Mouse (Mus musculus) neural tube, postnatal 0 days (tissue): ENCODE results near the gene Mrps22. TPM values are rescaled to one million over a fixed set of nuclear protein-coding genes. Genes with fewer than 3 reads are reported as not detected.

ENCODE experiments used
- polyA plus RNA-seq: library from polyadenylated mRNA; unstranded; fragments of >200 nt; fragmentation: Nextera tagmentation; extraction: Ambion mirVana; gene quantifications from 2 replicates; pipeline ENCODE4 v1.2.1, GENCODE M21; 2015

The Mrps22 gene
- 51.2 and 54.5 TPM in 2 replicates for polyA plus RNA-seq

GRCm38 (mm10) chr9:98601156-98601836 lies at the start of gene Mrps22:
Mrps22 (minus strand) TSS chr9:98601660.

GRCm38 (mm10) chr9:98563137-98564126 lies 38.0 kb downstream of the Mrps22 start, which contains the start of gene Copb2:
Copb2 (plus strand) TSS chr9:98563721.

Other genes with a start within 250 kb of the Mrps22 start
- 60.4 and 64.8 TPM in 2 replicates for gene Rbp1, start 178.7 kb downstream of the Mrps22 start, polyA plus RNA-seq
- 2.7 and 3.3 TPM in 2 replicates for gene Rbp2, start 115.5 kb downstream of the Mrps22 start, polyA plus RNA-seq
- 90.3 and 93.2 TPM in 2 replicates for gene Copb2, start 37.9 kb downstream of the Mrps22 start, polyA plus RNA-seq
- 0.27 and 0.35 TPM in 2 replicates for gene Prr23a1, start 240.8 kb upstream of the Mrps22 start, polyA plus RNA-seq